Mouse (Mus musculus) thymus, adult 2 months (tissue): ENCODE data around the gene Gas6. TPM values are rescaled to one million over a fixed set of nuclear protein-coding genes. Genes with fewer than 3 reads are reported as not detected.

ENCODE experiments used
- DNase-seq: peaks from one replicate; pipeline ENCODE4 v3.0.0; 2021
- H3K27ac ChIP-seq: fragments of 200-500 bp; 2 replicates; pipeline ENCODE4 v1.5.1; 2012; ENCODE audit warnings: low read length, control low read depth; ENCODE audit not compliant: control insufficient read depth, insufficient read depth
- H3K27me3 ChIP-seq: fragments of 200-500 bp; 2 replicates; pipeline ENCODE4 v1.6.1; 2012; ENCODE audit warnings: mild to moderate bottlenecking, low read length, moderate library complexity, mixed read lengths; ENCODE audit not compliant: control insufficient read depth, insufficient read depth
- H3K36me3 ChIP-seq: fragments of 200-500 bp; 2 replicates; pipeline ENCODE4 v1.6.1; 2012; ENCODE audit warnings: mild to moderate bottlenecking, low read length, moderate library complexity; ENCODE audit not compliant: control insufficient read depth, insufficient read depth
- H3K4me1 ChIP-seq: fragments of 200-500 bp; replicated peaks from 2 replicates; pipeline ENCODE4 v1.6.1; 2012; ENCODE audit warnings: low read length; ENCODE audit not compliant: control insufficient read depth, insufficient read depth
- H3K4me3 ChIP-seq: fragments of 200-500 bp; 2 replicates; pipeline ENCODE4 v1.5.1; 2012; ENCODE audit warnings: mild to moderate bottlenecking, low read length, control low read depth, moderate library complexity; ENCODE audit not compliant: control insufficient read depth, insufficient read depth
- CTCF ChIP-seq: fragments of 200-500 bp; IDR thresholded peaks from 2 replicates; pipeline ENCODE4 v1.5.1; 2012; ENCODE audit warnings: mild to moderate bottlenecking, control low read depth, low read length, moderate library complexity, borderline replicate concordance; ENCODE audit not compliant: control insufficient read depth, poor library complexity, insufficient read depth; ENCODE audit errors: extremely low read depth
- POLR2A ChIP-seq: fragments of 200-500 bp; IDR thresholded peaks from 2 replicates; pipeline ENCODE4 v1.6.1; 2012; ENCODE audit warnings: mild to moderate bottlenecking, low read length, control low read depth, moderate library complexity; ENCODE audit not compliant: control insufficient read depth, poor library complexity, insufficient read depth; ENCODE audit errors: extremely low read depth
- WGBS: fragments of 180-500 bp; shearing (Covaris S2); methylation state at CpG from one replicate; pipeline ENCODE4 v1.1.7; 2018; 5-methylcytosine and 5-hydroxymethylcytosine counted together
- polyA plus RNA-seq: library from polyadenylated mRNA; depleted of rRNA; stranded (reverse); fragments of >200 nt; gene quantifications from 2 replicates; pipeline ENCODE4 v1.2.3, GENCODE M21; 2012

Gas6 gene
- polyA plus RNA-seq, 1 experiment = 163 TPM

GRCm38 (mm10) chr8:13517284-13517781, 23.0 kb upstream of the Gas6 start:
- no peaks in the 10 kb centered on the region for H3K27me3 ChIP-seq
- H3K4me3 ChIP-seq = no peak overlapping the region
- DNase-seq = no peak
- WGBS = 92% methylated on average over 6 of the region's 6 CpGs
- no peaks in the 10 kb centered on the region for H3K4me1 ChIP-seq
- H3K27ac ChIP-seq = no peak overlapping the region
- no peaks in the 10 kb centered on the region for H3K36me3 ChIP-seq
- no peak for TF ChIP-seq POLR2A
- TF ChIP-seq CTCF = no peak

DNA sequence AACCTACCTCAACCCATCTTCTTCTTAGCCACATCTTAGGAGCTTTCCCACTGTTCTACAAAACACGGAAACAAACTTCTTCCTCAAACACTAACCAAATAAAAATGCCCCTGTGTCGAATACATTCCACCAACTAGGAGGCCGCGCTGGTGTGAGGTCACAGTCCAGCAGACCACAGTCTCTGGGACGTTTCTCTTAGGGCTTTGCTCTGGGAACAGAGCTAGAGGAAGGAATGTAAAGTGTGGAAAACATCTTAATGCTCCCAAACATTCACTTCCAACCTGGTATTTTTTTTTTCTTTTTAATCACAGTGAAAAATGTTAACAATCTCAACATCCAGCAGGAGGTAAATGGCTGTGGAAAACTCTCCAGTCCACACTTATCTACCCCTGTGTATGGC, 22.4 kb upstream of the Gas6 start:
- TF ChIP-seq CTCF (no peak), POLR2A (no peak)
- Histone ChIP-seq H3K36me3 (no peaks in the 10 kb centered on the region), H3K4me3 (no peak overlapping the region), H3K4me1 (no peaks in the 10 kb centered on the region), H3K27me3 (no peaks in the 10 kb centered on the region), H3K27ac (no peak overlapping the region)
- no peak for DNase-seq
- WGBS = 5% methylated on average over 5 of the region's 5 CpGs

DNA sequence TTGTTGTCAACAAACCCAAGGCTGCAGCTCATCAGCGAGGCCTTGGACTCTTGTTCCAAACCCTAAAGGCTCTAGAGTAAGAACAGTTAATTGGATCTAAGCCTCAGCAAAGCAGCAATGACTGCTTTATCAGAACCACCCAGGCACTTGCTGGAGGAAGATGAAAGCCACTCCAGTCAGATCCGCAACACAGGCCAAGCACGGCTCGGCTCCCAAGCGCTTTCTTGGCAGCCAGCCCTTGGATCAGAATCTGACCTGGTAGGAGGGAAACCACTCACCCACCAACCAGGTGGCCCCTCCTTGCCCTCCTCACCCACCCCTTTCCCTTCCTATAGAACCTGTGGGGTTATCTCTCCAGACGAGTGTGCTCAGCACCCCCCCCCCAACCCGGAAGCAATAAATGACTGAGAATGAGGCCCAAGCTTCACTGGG, 21.7 kb upstream of the Gas6 start:
- no peaks in the 10 kb centered on the region for H3K36me3 ChIP-seq
- 50% methylated on average over 7 of the region's 7 CpGs for WGBS
- H3K27ac ChIP-seq = no peak overlapping the region
- no peaks in the 10 kb centered on the region for H3K27me3 ChIP-seq
- no peak overlapping the region for H3K4me3 ChIP-seq
- TF ChIP-seq POLR2A (no peak), CTCF (no peak)
- H3K4me1 ChIP-seq = no peaks in the 10 kb centered on the region
- no peak for DNase-seq

GRCm38 (mm10) chr8:13513556-13514370, 19.5 kb upstream of the Gas6 start:
- 95% methylated on average over 5 of the region's 5 CpGs for WGBS
- TF ChIP-seq CTCF (no peak), POLR2A (no peak)

GRCm38 (mm10) chr8:13512677-13513076, 18.4 kb upstream of the Gas6 start:
- no peak for TF ChIP-seq POLR2A
- H3K27me3 ChIP-seq = no peaks in the 10 kb centered on the region
- DNase-seq = no peak
- 81% methylated on average over 6 of the region's 6 CpGs for WGBS
- H3K4me1 ChIP-seq = no peaks in the 10 kb centered on the region
- no peak overlapping the region for H3K4me3 ChIP-seq
- no peak overlapping the region for H3K27ac ChIP-seq
- H3K36me3 ChIP-seq = no peaks in the 10 kb centered on the region

More at GRCm38 (mm10) chr8:13513556-13514370, 19.5 kb upstream of the Gas6 start:
- Histone ChIP-seq H3K4me3 (no peak overlapping the region), H3K36me3 (no peaks in the 10 kb centered on the region), H3K27me3 (no peaks in the 10 kb centered on the region), H3K27ac (no peak overlapping the region), H3K4me1 (no peaks in the 10 kb centered on the region)
- no peak for DNase-seq

- no peak overlapping the region for H3K4me3 ChIP-seq
- 89% methylated on average over 5 of the region's 5 CpGs for WGBS
- H3K4me1 ChIP-seq = no peaks in the 10 kb centered on the region
- H3K36me3 ChIP-seq = no peaks in the 10 kb centered on the region
- H3K27me3 ChIP-seq = no peaks in the 10 kb centered on the region
- TF ChIP-seq CTCF = no peak
- no peak for TF ChIP-seq POLR2A
- no peak overlapping the region for H3K27ac ChIP-seq
- DNase-seq = no peak
Observed at GRCm38 (mm10) chr8:13512016-13512415, 17.7 kb upstream of the Gas6 start.

DNA sequence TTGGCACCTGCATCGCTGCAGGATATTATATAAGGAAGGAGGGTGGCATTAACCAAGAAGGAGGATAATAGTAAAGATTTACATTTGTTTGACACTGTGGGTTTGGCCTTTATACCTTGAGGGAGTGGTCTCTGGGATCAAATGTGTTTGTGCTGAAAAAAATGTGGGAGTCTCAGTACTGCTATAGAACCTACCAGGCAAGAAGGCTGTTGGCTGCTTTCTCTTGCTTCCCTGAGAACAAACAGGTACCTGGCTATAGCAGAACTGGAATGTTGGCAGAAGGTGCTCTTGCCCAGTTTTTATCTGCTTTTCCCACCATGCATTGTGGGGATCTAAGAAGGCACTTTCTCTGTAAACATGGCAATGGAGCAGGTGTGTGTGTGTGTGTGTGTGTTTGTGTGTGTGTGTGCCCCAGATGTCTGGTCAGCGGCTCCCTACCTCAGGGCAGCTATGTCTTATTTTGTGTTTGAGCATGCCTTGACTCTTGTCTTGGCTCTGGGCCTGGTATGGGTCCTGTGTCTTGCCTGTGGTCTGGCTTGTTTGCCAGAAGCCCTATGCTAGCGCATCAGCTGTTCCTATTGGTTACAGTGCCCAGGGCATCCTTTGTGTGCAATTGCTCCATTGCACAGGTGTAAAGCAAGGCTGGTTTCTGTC, 13.1 kb upstream of the Gas6 start:
- Histone ChIP-seq H3K27ac (no peak overlapping the region), H3K27me3 (no peaks in the 10 kb centered on the region), H3K4me3 (no peak overlapping the region), H3K36me3 (no peaks in the 10 kb centered on the region), H3K4me1 (no peaks in the 10 kb centered on the region)
- 64% methylated on average over 3 of the region's 3 CpGs for WGBS
- TF ChIP-seq CTCF (no peak), POLR2A (no peak)
- no peak for DNase-seq
